Mouse (Mus musculus) skeletal muscle tissue, adult 2 months (tissue): ENCODE measurements around the gene Myo15.
"Not testable (repeated sequence)": the region's sequence is repeated elsewhere in the genome, so short reads cannot be mapped to it uniquely, and the experiment has no call there.

ENCODE experiments used
- DNase-seq: peaks from one replicate; pipeline ENCODE4 v3.0.0-alpha.2; 2012; ENCODE audit warnings: low read depth, low spot score

Myo15 gene

DNA sequence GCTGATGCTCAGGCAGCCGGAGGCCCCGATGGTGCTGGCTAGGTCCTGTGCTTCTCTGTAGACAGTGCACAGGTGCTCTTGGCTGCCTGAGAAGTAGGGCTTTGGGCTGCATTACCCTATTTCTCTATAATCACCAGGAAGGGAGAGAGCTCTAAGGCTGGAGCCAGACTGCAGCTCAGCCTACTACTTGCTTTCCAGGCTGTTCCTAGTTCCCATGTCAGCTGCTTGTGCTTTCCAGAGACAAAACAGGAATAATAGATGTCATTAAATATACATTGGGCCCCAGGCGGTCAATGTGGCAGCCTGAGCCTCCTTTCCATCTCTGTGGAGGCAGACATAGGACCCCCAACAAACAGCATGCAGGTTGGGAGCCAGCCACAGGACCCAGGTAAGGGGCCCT is at the start of gene Myo15:
TSS of gene Myo15 (plus strand) at position 301 of the 400 bp plus-strand sequence.
- no peak for DNase-seq

DNA sequence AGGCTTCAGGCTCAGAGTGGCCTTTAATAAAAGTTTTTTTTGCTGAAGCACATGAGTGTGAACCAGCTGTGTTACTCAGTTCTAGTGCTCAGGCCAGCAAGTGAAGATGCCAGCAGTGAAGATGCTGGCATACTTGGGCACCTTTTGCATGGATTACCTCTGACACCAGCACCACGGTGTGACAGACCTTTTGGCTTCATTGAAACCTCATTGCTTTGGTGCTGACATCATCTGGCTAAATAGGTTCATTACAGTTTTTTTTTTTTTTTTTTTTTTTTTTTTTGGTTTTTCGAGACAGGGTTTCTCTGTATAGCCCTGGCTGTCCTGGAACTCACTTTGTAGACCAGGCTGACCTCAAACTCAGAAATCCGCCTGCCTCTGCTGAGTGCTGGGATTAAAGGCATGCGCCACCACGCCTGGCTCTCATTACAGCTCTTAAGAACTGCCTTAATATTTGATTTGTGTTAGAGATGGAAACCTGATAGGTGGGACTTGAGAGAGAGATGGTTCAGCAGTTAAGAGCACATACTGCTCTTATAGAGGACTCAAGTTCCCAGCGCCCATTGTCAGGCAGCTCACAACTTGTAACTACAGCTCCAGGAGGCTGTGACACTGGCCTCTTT is 47.0 kb upstream of the Myo15 start:
- no peak for DNase-seq

DNA sequence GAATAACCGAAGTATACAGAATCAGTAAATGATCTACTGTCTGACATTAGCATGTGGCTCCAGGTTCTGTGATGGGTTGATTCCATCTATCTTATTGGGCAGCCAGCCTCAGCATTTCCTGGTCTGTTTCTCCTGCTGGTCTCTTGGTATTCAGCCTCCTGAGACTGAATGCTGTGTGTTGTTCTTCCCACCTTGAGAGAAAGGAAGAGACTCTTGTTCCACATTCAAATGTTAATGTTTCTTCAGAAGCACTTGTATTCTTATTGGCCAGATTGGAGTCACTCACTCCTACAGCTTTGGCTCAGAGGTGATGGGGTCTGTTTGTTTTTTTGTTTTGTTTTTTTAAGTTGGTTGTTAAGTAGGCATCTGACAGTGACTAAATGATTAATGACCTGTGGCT is 46.1 kb upstream of the Myo15 start:
- DNase-seq: no peak

DNA sequence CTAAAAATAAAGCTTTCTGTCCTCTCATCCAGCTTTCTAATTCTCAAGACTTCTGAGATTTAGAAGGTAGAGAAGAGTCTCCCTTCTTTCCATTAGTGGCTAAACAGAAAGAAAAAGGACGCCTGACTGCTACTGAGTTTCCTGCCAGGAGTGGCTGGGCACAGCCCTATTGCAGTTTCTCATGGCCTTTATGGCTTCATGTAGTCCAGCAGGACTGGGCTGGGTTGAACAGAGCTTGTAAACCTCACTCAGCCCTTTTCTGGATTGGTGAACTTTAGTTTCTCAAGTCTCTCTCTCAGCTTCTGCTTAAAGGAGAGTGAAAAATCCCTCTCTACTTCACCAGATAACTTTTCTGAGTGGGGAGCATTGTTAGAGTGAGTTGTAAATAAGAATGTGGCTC is 42.7 kb upstream of the Myo15 start:
- DNase-seq: no peak

DNA sequence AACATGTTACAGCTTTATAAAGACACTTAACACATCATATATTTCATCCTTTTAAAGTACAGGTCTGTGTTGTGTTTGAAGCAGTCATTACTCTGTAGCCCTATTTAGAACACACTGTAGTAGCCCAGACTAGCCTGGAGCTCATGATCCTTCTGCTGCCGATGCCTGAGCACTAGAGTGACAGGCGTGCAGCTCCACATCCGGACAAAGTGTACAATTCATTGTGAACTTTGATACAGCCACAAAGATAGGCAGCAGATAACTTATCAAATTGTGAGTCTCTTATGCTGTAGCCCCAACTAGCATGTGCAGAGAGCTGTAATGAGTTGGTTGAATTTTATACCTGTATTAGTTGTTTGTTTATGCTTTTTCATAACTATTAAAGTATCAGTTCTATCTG is 41.5 kb upstream of the Myo15 start:
- no peak for DNase-seq

DNA sequence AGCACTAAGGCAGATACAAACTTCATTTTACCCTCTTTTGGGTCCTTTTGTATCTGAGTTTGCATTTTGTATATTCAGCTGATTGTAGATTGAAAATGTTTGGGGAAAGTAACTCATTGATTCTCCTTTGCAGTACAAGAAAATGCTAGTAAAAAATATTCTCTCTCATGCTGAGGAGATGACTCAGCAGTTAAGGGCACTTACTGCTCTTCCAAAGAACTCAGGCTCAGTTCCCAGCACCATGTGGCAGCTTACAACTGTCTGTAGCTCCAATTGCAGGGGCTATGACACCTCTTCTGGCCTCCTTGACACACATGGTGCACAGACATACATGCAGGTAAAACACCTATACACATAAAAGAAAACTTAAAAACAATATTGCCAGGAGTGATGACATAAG is 35.6 kb upstream of the Myo15 start:
- DNase-seq: no peak

DNA sequence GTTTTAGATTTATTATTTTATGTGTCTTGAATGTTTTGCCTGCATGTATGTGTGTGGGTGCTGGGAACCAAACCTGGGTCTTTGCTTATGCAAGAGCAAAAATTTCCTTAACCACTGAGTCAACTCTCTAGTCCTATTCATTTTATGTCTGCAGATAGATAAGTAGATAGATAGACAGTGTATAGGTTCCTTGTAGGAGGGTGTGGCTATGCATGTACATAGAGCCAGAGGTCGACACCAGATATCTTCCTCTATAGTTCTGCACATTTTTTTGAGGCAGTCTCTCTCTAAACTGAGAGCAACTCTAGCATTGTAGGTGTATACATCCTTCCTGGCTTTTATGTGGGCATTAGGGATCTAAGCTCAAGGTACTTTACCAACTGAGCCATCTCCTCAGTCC is 34.0 kb upstream of the Myo15 start:
- no peak for DNase-seq

DNA sequence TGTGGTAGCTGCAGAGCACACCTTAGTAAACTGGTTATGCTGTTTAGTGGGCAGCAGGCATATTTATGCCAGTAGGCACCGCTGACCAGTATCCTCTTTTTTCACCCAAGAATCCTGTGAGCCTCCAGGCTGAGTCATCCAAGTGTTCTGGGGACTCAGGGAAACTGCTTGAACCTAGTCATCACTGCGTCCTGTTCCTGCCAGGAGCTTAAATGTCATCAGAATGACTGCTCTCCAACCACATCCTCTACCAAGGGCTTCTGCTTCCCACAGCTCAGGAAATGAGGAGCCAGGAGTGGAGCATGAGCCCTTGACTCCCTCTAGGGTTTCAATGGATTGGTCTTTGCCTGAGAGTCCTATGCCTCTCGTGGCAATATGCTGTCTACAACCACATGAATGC is 32.5 kb upstream of the Myo15 start:
- DNase-seq: no peak

DNA sequence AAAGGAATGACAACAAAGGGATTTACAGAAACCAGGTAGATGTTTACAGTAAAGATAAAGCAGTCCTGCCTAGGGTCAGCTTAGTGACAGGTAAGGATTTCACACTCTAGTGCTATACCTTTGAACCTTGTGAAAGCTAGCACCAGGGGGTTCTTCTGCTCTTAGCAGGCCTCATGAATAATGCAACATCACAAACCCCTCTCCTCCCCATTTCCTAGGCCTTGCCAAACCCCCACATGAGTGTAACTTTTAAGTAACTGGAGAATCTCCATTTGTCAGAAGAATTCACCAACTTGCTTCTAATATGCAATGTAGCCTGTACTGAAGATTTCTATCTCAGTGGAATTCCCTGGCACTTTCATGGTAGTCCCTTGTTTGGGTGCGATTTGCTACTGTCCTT is 29.5 kb upstream of the Myo15 start:
- DNase-seq: not testable (repeated sequence)

DNA sequence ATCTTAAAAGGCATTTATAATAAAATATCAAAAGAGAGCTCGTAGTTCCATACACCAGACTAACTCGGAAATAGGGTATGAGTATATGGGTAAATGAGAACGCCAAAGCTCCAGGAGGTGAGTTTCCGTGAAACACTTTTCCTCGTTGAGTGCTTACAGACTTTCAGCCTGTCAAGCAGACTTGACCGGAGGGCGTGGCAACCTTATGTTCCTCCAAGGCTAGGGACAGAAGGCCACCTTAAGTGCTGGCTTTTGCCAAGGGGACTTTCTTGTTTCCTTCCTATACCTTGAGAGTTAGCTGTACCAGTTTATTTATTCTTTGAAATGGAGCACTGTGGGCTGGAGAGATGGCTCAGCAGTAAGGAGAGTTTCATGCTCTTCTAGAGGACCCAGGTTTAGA is 29.0 kb upstream of the Myo15 start:
- no peak for DNase-seq

DNA sequence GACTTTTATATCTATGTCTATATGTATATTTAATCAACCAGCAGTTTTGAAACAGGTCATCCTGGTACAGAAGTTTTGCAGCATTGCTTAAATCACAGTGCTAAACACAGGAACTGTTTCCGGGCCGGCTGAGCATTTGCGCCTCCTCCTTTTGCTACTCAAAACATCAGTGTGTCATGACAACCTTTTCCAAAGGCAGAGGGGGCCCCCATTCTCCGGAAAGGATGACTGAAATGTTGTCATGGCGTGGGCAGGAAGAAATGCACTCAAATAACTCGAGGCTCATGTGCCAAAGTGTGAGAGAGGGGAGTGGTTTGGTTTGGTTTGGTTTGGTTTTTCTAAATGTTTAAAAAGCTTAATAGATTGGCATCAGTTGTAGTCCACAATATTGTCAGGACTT is 26.2 kb upstream of the Myo15 start:
- no peak for DNase-seq

DNA sequence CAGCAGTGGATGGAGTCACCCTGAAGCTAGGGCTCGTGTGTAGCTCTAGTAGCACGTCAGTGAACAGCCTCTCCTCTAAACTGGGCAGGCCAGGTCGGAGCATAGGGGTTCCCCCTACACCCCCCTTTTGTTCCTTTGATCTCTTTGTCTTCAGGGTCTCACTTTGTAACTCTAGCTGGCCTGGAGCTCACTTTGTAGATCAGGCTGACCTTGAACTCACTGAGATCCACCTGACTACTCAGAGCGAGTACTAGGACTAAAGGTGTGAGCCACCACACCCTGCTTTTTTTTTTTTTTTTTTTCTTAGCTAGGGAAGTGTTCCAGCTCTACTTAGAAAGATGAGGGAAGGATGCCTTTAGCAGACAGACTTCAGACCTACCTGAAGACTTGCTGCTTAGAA is 25.1 kb upstream of the Myo15 start:
- no peak for DNase-seq

DNA sequence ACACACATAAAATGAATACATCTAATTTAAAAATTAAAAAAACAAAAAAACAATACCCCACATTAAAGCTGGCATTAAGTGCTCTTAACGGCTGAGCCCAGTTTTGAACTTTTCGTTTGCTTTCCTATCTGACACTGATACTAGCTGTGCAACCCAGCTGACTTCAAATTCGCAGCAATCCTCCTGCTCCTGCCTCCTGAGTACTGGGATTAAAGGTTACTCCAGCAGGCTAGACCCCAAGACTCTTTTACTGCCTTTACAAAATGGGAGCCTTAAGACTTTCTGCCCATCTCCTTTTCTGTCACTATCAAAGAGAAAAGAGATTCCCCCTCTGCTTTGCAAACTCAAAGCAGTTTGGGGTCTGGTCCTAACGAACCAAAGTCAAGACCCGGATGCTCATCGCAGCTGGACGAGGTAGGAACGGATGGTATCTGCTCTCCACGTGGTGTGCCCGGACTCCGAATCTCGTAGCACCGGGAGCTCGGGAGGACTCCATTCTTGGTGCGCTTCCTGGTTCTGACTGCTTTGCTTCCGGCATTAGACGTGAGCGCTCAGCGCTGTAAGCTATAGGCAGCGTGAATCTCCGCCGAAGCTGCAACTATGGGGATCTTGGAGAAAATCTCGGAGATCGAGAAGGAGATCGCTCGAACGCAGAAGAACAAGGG is 14.9 kb upstream of the Myo15 start, which contains the start of gene Drg2:
TSS of gene Drg2 (plus strand) at position 512 of the 665 bp plus-strand sequence.
- peak; percentile 77 for DNase-seq

DNA sequence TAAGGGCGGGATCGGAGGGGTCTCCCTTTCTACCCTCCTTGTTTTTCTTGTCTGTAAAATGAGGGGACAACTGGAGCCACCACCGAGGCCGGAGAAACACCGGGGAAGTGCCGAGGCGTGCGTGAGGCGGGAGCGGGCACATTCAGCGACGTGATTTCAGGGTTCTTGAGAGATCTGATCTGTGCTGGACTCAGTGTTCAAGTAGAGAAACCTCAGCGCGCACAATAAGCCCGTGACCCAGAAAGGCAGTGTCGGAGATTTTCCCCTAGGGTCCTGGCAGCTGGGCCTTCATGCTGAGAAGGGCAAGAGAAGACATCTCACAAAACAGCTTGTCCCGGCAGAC is 14.4 kb upstream of the Myo15 start:
- DNase-seq: no peak

DNA sequence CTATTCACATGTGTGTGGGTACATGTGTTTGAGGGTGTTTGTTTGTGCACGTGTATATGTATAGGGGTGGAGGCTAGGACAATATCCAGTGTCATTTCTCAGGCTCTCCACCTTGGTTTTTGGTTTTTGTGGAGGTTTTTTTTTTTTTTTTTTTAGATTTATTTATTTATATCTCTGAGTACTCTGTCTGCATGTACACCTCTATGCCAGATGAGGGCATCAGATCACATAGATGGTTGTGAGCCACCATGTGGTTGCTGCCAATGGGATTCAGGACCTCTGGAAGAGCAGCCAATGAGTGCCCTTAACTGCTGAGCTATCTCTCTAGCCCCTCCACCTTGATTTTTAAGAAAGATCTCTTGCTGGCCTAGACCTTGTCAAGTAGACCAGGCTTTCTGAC is 11.2 kb upstream of the Myo15 start:
- no peak for DNase-seq

DNA sequence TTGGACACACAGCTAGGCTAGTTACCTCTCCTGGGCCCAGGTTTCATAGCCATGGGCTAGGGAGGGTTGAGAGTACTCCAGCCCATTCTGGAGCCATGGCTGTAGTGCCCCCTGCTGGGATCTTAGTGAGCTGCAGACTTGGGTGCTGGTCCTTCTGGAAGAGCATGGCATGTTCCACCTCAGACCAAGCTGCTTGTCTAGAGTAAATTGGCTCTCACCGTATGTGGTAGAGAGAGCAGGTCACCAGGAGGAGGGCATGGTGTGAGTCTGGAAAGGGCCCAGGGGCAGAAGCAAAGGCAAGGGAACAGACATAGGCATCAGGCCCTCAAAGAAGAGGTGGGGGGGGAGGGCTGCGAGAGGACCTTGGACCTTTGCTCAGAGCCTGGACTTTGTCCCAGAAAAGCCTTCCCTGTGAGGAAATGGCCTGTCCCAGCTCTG is 3.2 kb upstream of the Myo15 start:
- no peak for DNase-seq

DNA sequence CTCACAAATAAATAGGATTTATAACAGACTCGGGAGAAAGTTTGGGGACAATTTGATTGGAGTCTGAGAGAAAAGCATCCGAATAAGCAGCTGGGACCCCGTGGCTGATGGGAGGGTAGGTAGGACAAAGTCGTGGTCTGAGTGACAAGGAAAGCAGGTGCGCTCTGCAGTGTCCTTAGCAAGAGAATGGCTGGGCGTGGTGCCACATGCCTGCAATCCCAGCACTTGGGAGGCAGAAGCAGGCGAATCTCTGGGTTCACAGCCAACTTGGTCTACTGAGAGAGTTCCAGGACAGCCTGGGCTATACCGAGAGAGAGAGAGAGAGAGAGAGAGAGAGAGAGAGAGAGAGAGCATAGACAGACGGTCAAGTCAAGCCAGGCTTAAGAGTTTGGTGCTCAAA is 1.6 kb downstream of the Myo15 start:
- DNase-seq: no peak

DNA sequence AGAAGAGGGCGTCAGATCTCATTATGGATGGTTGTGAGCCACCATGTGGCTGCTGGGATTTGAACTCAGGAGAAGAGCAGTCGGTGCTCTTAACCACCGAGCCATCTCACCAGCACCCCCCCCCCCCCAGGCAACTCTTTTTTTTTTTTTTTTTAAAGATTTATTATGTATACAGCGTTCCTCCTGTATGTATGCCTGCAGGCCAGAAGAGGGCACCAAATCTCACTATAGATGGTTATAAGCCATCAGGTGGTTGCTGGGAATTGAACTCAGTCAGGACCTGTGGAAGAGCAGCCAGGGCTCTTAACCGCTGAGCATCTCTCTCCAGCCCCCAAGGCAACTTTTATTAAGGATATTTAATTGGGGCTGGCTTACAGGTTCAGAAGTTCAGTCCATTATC is 5.4 kb downstream of the Myo15 start:
- DNase-seq: no peak

DNA sequence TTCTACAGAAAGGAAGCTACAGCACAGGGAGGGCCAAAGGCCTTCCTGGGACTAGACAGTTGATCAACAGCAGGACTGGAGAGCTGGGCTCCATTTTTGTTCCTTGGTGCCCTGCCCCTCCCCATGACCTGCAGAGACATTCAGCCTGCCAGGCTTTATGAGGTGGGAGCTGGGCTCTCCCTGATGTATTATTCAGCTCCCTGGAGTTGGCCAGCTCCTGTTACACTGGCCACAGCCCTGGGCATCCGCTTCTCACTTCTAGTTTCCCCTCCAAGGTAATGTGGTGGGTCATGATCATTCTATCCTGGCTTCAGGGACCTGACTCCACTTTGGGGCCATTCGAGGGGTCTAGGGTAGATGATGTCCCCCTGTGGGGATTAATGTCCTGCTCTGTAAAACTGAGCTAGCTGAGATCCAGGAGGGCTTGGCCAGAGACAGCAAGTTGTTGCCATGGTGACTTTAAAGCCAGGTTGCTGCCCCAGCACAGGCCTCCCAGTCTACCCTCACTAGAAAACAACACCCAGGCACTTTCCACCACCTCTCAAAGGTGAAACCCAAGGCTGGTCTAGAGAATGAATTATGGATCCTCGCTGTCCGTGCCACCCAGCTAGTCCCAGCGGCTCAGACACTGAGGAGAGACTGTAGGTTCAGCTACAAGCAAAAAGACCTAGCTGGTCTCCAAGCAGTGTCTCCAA is 6.7 kb downstream of the Myo15 start:
- DNase-seq: no peak

DNA sequence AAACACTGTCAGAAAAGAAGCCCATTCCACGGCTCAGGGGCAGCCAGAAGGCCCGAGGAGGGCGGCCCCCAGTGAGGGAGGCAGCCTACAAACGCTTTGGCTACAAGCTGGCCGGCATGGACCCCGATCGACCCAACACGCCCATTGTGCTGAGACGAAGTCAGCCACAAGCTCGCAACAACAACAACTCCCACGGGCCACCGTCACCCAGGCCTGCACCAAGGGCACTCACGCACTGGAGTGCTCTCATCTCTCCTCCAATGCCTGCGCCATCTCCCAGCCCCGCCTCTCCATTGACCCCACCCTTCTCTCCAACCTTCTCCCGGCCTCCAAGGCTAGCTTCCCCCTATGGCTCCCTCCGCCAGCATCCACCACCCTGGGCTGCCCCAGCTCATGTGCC is 9.0 kb downstream of the Myo15 start:
- no peak for DNase-seq

DNA sequence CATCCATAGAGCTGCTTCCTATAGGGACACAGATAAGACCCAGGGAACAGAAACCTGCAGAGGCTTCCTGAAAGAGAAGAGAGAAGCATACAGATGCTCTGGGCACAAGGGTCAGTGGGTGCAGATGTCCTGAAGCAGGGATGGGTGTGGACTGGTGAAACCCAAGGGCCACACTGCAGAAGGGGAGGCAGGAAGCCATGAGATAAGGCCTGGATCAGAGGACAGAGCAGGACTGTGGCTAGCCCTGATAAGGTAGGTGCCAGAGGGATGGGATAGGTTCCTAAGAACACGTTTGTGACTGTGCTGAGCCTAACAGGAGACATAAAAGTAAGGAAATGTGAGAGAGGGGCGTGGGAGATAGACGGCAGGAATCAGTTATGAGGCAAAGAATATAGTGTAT is 17.1 kb downstream of the Myo15 start:
- DNase-seq: no peak

DNA sequence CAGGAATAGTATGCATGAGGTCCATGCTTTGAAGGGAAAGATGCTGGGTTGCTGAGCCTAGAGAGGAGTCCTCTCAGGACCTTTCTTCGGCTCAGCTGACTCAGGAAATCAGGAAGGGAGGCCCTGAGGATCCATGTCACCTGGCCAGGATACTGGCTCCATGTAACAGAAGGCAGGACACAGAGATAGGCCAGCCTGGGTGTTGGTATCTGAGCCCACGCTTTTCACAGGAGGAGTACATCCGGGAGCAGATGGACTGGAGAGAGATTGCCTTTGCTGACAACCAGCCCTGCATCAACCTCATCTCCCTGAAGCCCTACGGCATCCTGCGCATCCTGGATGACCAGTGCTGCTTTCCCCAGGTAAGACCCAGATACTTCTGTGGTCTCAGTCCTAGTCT is 23.6 kb downstream of the Myo15 start:
- DNase-seq: no peak

DNA sequence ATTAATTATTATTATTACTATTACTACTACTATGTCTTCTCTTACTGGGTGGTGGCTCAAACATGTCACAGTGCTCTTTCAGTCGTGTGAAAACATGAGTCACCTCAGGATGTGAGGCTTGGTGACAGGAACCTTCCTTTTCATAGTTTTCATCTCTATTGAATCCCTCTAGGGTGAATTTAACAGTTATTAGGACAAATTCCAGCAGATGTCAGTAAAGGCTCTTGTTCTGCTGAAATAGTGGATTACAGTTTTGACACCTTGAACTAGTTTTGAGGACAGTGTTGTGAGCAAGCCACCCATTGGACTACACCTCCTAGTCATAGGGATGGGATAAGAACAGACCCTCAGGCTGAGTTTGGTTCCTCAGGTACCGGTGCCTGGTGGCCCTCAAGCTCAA is 26.6 kb downstream of the Myo15 start:
- DNase-seq: no peak
